Mouse (Mus musculus): ENCODE measurements at regions not wholly inside any gene's neighbourhood (a gene's known extent, or its start where the extent isn't known, plus 50 kb on each side); places are given as distances from the start of the nearest gene placed in this dataset.

- Histone ChIP-seq H3K9me3 (ENCODE audit: control insufficient read depth, insufficient read depth, low read depth, low read length) (no peaks in the 10 kb centered on the region), H3K4me3 (ENCODE audit: insufficient read depth in 1 of 2, low read depth in 1 of 2, low read length in 2 of 2, poor library complexity in 1 of 2, severe bottlenecking in 1 of 2) (no peak overlapping the region), H3K4me1 (ENCODE audit: control insufficient read depth in 2 of 2, insufficient read depth in 2 of 2, low read length in 2 of 2, poor library complexity in 1 of 2) (no peaks in the 10 kb centered on the region), H3K27ac (ENCODE audit: insufficient read depth, low read depth, low read length, poor library complexity, severe bottlenecking) (no peak overlapping the region), H3K36me3 (ENCODE audit: control insufficient read depth, insufficient read depth, low read length, poor library complexity, severe bottlenecking) (no peaks in the 10 kb centered on the region), H3K9ac (ENCODE audit: insufficient read depth, low read depth, low read length, poor library complexity, severe bottlenecking) (no peak overlapping the region)
- in situ Hi-C loops (cut with MboI; ENCODE audit: low sequenced_read_pairs in 2 of 2, unreplicated experiment in 2 of 2), result no loop called here
- TF ChIP-seq CHD2 (IDR thresholded peaks at IDR 0.05; ENCODE audit: low read depth, low read length) (no peak), ZNF384 (IDR thresholded peaks at IDR 0.05; ENCODE audit: low read depth, low read length) (no peak)
- no peak for DNase-seq (ENCODE audit: low read depth, low spot score)
Measured at GRCm38 (mm10) chr6:134320379-134320932, 75.7 kb upstream of the Bcl2l14 start.

DNA sequence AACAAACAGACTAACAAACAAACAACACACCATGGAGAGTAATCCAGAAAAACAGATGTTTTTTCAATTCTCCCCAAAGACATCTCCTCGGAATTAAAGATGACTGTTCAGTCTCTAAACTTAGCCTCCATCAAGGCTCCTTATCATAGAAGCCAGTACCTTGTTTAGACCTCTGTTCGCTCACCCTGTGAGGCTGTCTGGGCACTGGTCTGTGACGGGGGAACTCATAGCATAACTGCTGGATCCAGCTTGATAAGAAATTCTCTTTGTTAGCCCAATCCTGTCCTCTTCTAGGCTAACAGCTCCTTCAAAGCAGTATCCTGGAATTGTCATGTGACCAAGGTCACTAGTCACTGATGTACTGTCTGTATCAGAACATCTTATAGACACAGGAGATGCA lies 72.1 kb upstream of the Bcl2l14 start:
- in situ Hi-C loops (cut with MboI; ENCODE audit: low sequenced_read_pairs in 2 of 2, unreplicated experiment in 2 of 2), result no loop called here
- H3K9me3 ChIP-seq (ENCODE audit: control insufficient read depth, insufficient read depth, low read depth, low read length), result no peaks in the 10 kb centered on the region
- no peak for DNase-seq (ENCODE audit: low read depth, low spot score)
- H3K4me3 ChIP-seq (ENCODE audit: insufficient read depth in 1 of 2, low read depth in 1 of 2, low read length in 2 of 2, poor library complexity in 1 of 2, severe bottlenecking in 1 of 2), result no peak overlapping the region
- no peak overlapping the region for H3K27ac ChIP-seq (ENCODE audit: insufficient read depth, low read depth, low read length, poor library complexity, severe bottlenecking)
- H3K36me3 ChIP-seq (ENCODE audit: control insufficient read depth, insufficient read depth, low read length, poor library complexity, severe bottlenecking), result no peaks in the 10 kb centered on the region
- no peak overlapping the region for H3K9ac ChIP-seq (ENCODE audit: insufficient read depth, low read depth, low read length, poor library complexity, severe bottlenecking)
- H3K4me1 ChIP-seq (ENCODE audit: control insufficient read depth in 2 of 2, insufficient read depth in 2 of 2, low read length in 2 of 2, poor library complexity in 1 of 2), result peaks cover 0 to under 1% of the 10 kb centered on the region in 2 experiments; a peak in 1 of 4 replicates
- TF ChIP-seq ZNF384 (IDR thresholded peaks at IDR 0.05; ENCODE audit: low read depth, low read length) (no peak), MAFK (IDR thresholded peaks at IDR 0.05; ENCODE audit: insufficient read depth, low read depth, low read length) (no peak), HCFC1 (IDR thresholded peaks at IDR 0.05; ENCODE audit: borderline replicate concordance, insufficient read depth, low read length) (no peak), ZC3H11A (IDR thresholded peaks at IDR 0.05; ENCODE audit: borderline replicate concordance, low read depth, low read length) (no peak), CHD2 (IDR thresholded peaks at IDR 0.05; ENCODE audit: low read depth, low read length) (no peak)

GRCm38 (mm10) chr6:134325564-134325963 lies 70.6 kb upstream of the Bcl2l14 start:
- Histone ChIP-seq H3K36me3 (ENCODE audit: control insufficient read depth, insufficient read depth, low read length, poor library complexity, severe bottlenecking) (no peaks in the 10 kb centered on the region), H3K9ac (ENCODE audit: insufficient read depth, low read depth, low read length, poor library complexity, severe bottlenecking) (no peak overlapping the region), H3K4me3 (ENCODE audit: insufficient read depth in 1 of 2, low read depth in 1 of 2, low read length in 2 of 2, poor library complexity in 1 of 2, severe bottlenecking in 1 of 2) (no peak overlapping the region), H3K27ac (ENCODE audit: insufficient read depth, low read depth, low read length, poor library complexity, severe bottlenecking) (no peak overlapping the region), H3K9me3 (ENCODE audit: control insufficient read depth, insufficient read depth, low read depth, low read length) (no peaks in the 10 kb centered on the region), H3K4me1 (ENCODE audit: control insufficient read depth in 2 of 2, insufficient read depth in 2 of 2, low read length in 2 of 2, poor library complexity in 1 of 2) (peaks cover 0 to 2% of the 10 kb centered on the region in 2 experiments; a peak in 1 of 4 replicates)
- no peak for DNase-seq (ENCODE audit: low read depth, low spot score)
- TF ChIP-seq CHD2 (IDR thresholded peaks at IDR 0.05; ENCODE audit: low read depth, low read length) (no peak), HCFC1 (IDR thresholded peaks at IDR 0.05; ENCODE audit: borderline replicate concordance, insufficient read depth, low read length) (no peak), ZNF384 (IDR thresholded peaks at IDR 0.05; ENCODE audit: low read depth, low read length) (no peak), MAFK (IDR thresholded peaks at IDR 0.05; ENCODE audit: insufficient read depth, low read depth, low read length) (no peak), ZC3H11A (IDR thresholded peaks at IDR 0.05; ENCODE audit: borderline replicate concordance, low read depth, low read length) (no peak)
- in situ Hi-C loops (cut with MboI; ENCODE audit: low sequenced_read_pairs in 2 of 2, unreplicated experiment in 2 of 2), result no loop called here

GRCm38 (mm10) chr6:134329550-134330299 lies 66.4 kb upstream of the Bcl2l14 start:
- H3K4me3 ChIP-seq (ENCODE audit: insufficient read depth in 1 of 2, low read depth in 1 of 2, low read length in 2 of 2, poor library complexity in 1 of 2, severe bottlenecking in 1 of 2), result no peak overlapping the region
- no peaks in the 10 kb centered on the region for H3K9me3 ChIP-seq (ENCODE audit: control insufficient read depth, insufficient read depth, low read depth, low read length)
- DNase-seq (ENCODE audit: low read depth, low spot score), result no peak
- no peaks in the 10 kb centered on the region for H3K36me3 ChIP-seq (ENCODE audit: control insufficient read depth, insufficient read depth, low read length, poor library complexity, severe bottlenecking)
- peaks cover 0 to 2% of the 10 kb centered on the region in 2 experiments; a peak in 1 of 4 replicates for H3K4me1 ChIP-seq (ENCODE audit: control insufficient read depth in 2 of 2, insufficient read depth in 2 of 2, low read length in 2 of 2, poor library complexity in 1 of 2)
- in situ Hi-C loops (cut with MboI; ENCODE audit: low sequenced_read_pairs in 2 of 2, unreplicated experiment in 2 of 2), result no loop called here
- H3K27ac ChIP-seq (ENCODE audit: insufficient read depth, low read depth, low read length, poor library complexity, severe bottlenecking), result no peak overlapping the region
- no peak overlapping the region for H3K9ac ChIP-seq (ENCODE audit: insufficient read depth, low read depth, low read length, poor library complexity, severe bottlenecking)
- no peak for TF ChIP-seq CHD2 (IDR thresholded peaks at IDR 0.05; ENCODE audit: low read depth, low read length)
- TF ChIP-seq MAFK (IDR thresholded peaks at IDR 0.05; ENCODE audit: insufficient read depth, low read depth, low read length), result no peak
- no peak for TF ChIP-seq ZC3H11A (IDR thresholded peaks at IDR 0.05; ENCODE audit: borderline replicate concordance, low read depth, low read length)
- TF ChIP-seq ZNF384 (IDR thresholded peaks at IDR 0.05; ENCODE audit: low read depth, low read length), result 0 out of 2 replicates have a peak, but pooled peaks have one; percentile 34
- TF ChIP-seq HCFC1 (IDR thresholded peaks at IDR 0.05; ENCODE audit: borderline replicate concordance, insufficient read depth, low read length), result no peak

Measured in ES-E14 (cell line).